Mouse (Mus musculus) thymus, adult 2 months (tissue): ENCODE results near the gene Gm12184.

Source experiments
- CTCF ChIP-seq: fragments of 200-500 bp; IDR thresholded peaks from 2 replicates; pipeline ENCODE4 v1.5.1; 2012; ENCODE audit warnings: mild to moderate bottlenecking, control low read depth, low read length, moderate library complexity, borderline replicate concordance; ENCODE audit not compliant: control insufficient read depth, poor library complexity, insufficient read depth; ENCODE audit errors: extremely low read depth
- POLR2A ChIP-seq: fragments of 200-500 bp; IDR thresholded peaks from 2 replicates; pipeline ENCODE4 v1.6.1; 2012; ENCODE audit warnings: mild to moderate bottlenecking, low read length, control low read depth, moderate library complexity; ENCODE audit not compliant: control insufficient read depth, poor library complexity, insufficient read depth; ENCODE audit errors: extremely low read depth

GRCm38 (mm10) chr11:48862784-48863319, 36.4 kb upstream of the Gm12184 start:
- TF ChIP-seq CTCF = no peak
- no peak for TF ChIP-seq POLR2A
